In genomic region chrX:6475177-6475576, GRCm38 (mm10) we compare ENCODE assay signal across 14 mouse cellular contexts.
DNase-seq lines count a peak whose midpoint lies in the region; ATAC-seq and TF ChIP-seq lines count a peak whose summit lies in the region.
"Had no signal": no experiment of that assay in that cellular context is flagged by ENCODE, and none has a peak within 500 bp of the region (broad histone marks: within the 10 kb centered on the region; RNA-seq: fewer than 3 reads in every experiment).

No protein-coding gene starts in this region.

- TF ChIP-seq POLR2A in thymus, adult 2 months (IDR thresholded peaks at IDR 0.05; ENCODE audit: control insufficient read depth, extremely low read depth, insufficient read depth, low read length, poor library complexity): no peak

- TF ChIP-seq CTCF in thymus, adult 2 months (IDR thresholded peaks at IDR 0.05; ENCODE audit: borderline replicate concordance, control insufficient read depth, extremely low read depth, insufficient read depth, low read length, poor library complexity): no peak

- H3K4me3 ChIP-seq in forebrain, embryonic 14.5 days (ENCODE audit: low read depth, low read length): no peak overlapping the region
- H3K4me3 ChIP-seq in forebrain, embryonic 12.5 days (replicated peaks): no peak overlapping the region
- H3K4me3 ChIP-seq in kidney, embryonic 14.5 days (ENCODE audit: low read length): no peak overlapping the region
- H3K4me3 ChIP-seq in thymus, adult 2 months (ENCODE audit: control insufficient read depth, insufficient read depth, low read length): no peak overlapping the region
- H3K4me3 ChIP-seq: forebrain, embryonic 15.5 days had no signal

- no peaks in the 10 kb centered on the region for H3K9me3 ChIP-seq in forebrain, embryonic 14.5 days (replicated peaks; ENCODE audit: control insufficient read depth, low read length)
- H3K9me3 ChIP-seq in forebrain, embryonic 12.5 days: no peaks in the 10 kb centered on the region
- H3K9me3 ChIP-seq in kidney, embryonic 14.5 days (ENCODE audit: control insufficient read depth, low read length): no peaks in the 10 kb centered on the region
- H3K9me3 ChIP-seq: forebrain, embryonic 15.5 days had no signal

- no peak overlapping the region for H3K4me2 ChIP-seq in forebrain, embryonic 14.5 days (ENCODE audit: low read length)
- H3K4me2 ChIP-seq in forebrain, embryonic 12.5 days: no peak overlapping the region
- H3K4me2 ChIP-seq in kidney, embryonic 14.5 days (replicated peaks; ENCODE audit: low read depth, low read length): no peak overlapping the region
- H3K4me2 ChIP-seq: forebrain, embryonic 15.5 days had no signal

- H3K9ac ChIP-seq in forebrain, embryonic 14.5 days (ENCODE audit: low read length): no peak overlapping the region
- H3K9ac ChIP-seq in forebrain, embryonic 12.5 days: no peak overlapping the region
- no peak overlapping the region for H3K9ac ChIP-seq in kidney, embryonic 14.5 days (ENCODE audit: low read depth, low read length)
- H3K9ac ChIP-seq: forebrain, embryonic 15.5 days had no signal

- WGBS in forebrain, embryonic 14.5 days: 19% methylated on average over 1 of the region's 1 CpGs
- WGBS in forebrain, embryonic 12.5 days: 46% methylated on average over 1 of the region's 1 CpGs
- 52% methylated on average over 1 of the region's 1 CpGs for WGBS in kidney, embryonic 14.5 days
- 11% methylated on average over 1 of the region's 1 CpGs for whole genome bisulfite sequencing in thymus, adult 2 months

- ATAC-seq in forebrain, embryonic 14.5 days: no peak
- no peak for ATAC-seq in forebrain, embryonic 12.5 days (ENCODE audit: low FRiP score)
- no peak for ATAC-seq in kidney, embryonic 14.5 days (ENCODE audit: low FRiP score, low TSS enrichment)
- ATAC-seq: forebrain, embryonic 15.5 days; hindbrain, embryonic 16.5 days had no signal

- no peaks in the 10 kb centered on the region for H3K4me1 ChIP-seq in forebrain, embryonic 14.5 days (ENCODE audit: control insufficient read depth, insufficient read depth, low read length)
- H3K4me1 ChIP-seq in forebrain, embryonic 12.5 days: no peaks in the 10 kb centered on the region
- no peaks in the 10 kb centered on the region for H3K4me1 ChIP-seq in kidney, embryonic 14.5 days (ENCODE audit: control insufficient read depth, insufficient read depth, low read length)
- H3K4me1 ChIP-seq in thymus, adult 2 months (replicated peaks; ENCODE audit: control insufficient read depth, insufficient read depth, low read length): no peaks in the 10 kb centered on the region
- H3K4me1 ChIP-seq: forebrain, embryonic 15.5 days had no signal

- H3K27me3 ChIP-seq in forebrain, embryonic 14.5 days (replicated peaks; ENCODE audit: control insufficient read depth, insufficient read depth, low read length): no peaks in the 10 kb centered on the region
- H3K27me3 ChIP-seq in forebrain, embryonic 12.5 days: no peaks in the 10 kb centered on the region
- H3K27me3 ChIP-seq in kidney, embryonic 14.5 days (ENCODE audit: control insufficient read depth, insufficient read depth, low read length): no peaks in the 10 kb centered on the region
- no peaks in the 10 kb centered on the region for H3K27me3 ChIP-seq in thymus, adult 2 months (ENCODE audit: control insufficient read depth, insufficient read depth, low read length)
- H3K27me3 ChIP-seq: forebrain, embryonic 15.5 days had no signal

- peak; percentile 33 for DNase-seq in forebrain, embryonic 14.5 days (ENCODE audit: low spot score)
- DNase-seq in kidney, adult 9 months: peak; percentile 26
- DNase-seq in 3T3-L1 (ENCODE audit: low read depth, low spot score) (peak; percentile 69), adipocyte (ENCODE audit: low spot score) (peak; percentile 62)
- DNase-seq in ovary, adult 18-20 months (ENCODE audit: low spot score): no peak
- no peak for DNase-seq in thymus, adult 2 months
- DNase-seq: heart, adult 11 months; kidney, postnatal 4 days; right cerebral cortex, adult 18-20 months; thymus, postnatal 14 days had no signal

- no peaks in the 10 kb centered on the region for H3K36me3 ChIP-seq in forebrain, embryonic 14.5 days (ENCODE audit: control insufficient read depth, insufficient read depth, low read length)
- no peaks in the 10 kb centered on the region for H3K36me3 ChIP-seq in forebrain, embryonic 12.5 days (replicated peaks)
- no peaks in the 10 kb centered on the region for H3K36me3 ChIP-seq in kidney, embryonic 14.5 days (ENCODE audit: control insufficient read depth, insufficient read depth, low read length)
- H3K36me3 ChIP-seq in thymus, adult 2 months (ENCODE audit: control insufficient read depth, insufficient read depth, low read length): no peaks in the 10 kb centered on the region
- H3K36me3 ChIP-seq: forebrain, embryonic 15.5 days had no signal

- no peak overlapping the region for H3K27ac ChIP-seq in forebrain, embryonic 14.5 days (ENCODE audit: low read depth, low read length)
- no peak overlapping the region for H3K27ac ChIP-seq in forebrain, embryonic 12.5 days
- H3K27ac ChIP-seq in kidney, embryonic 14.5 days (ENCODE audit: low read depth, low read length): no peak overlapping the region
- H3K27ac ChIP-seq in thymus, adult 2 months (ENCODE audit: control insufficient read depth, insufficient read depth, low read length): no peak overlapping the region
- H3K27ac ChIP-seq: forebrain, embryonic 15.5 days had no signal

Comparison
In these comparisons a context has a peak if more than half of its experiments do, and no peak if none do; other contexts are left out.
1. DNase-seq: peak in forebrain, embryonic 14.5 days (single experiment), kidney, adult 9 months (single experiment), 3T3-L1 (single experiment) and adipocyte (single experiment); none in ovary, adult 18-20 months (single experiment) and thymus, adult 2 months (single experiment).